Mouse (Mus musculus) CH12F3 (cell line): ENCODE data around the gene Rnf150.

Experiments used
- in situ Hi-C: fragments of 300-500 bp; cut with MboI; formaldehyde crosslinking; loops from 2 replicates; pipeline ENCODE4 v1.14.3; 2020; ENCODE audit warnings: low sequenced_read_pairs

Rnf150 gene

DNA sequence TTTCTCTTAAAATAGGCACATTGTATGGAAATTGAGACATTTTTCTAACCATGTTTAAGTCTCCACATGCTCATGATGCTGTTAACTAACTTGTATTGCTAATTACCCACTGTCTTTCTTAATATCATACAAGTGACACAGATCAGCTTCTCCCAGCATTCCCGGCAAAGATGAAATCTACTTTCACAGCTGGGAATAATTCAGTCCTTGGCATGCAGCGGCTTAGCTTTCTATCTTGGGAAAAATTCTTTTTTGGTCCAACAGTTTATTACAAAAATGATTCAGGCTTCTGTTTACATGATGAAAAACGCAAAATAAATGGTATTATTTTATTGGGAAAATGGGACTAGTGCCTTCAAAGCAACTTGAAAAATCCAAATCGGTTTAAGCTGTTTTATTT lies 73.7 kb downstream of the Rnf150 start:
- in situ Hi-C loops = no loop called here

DNA sequence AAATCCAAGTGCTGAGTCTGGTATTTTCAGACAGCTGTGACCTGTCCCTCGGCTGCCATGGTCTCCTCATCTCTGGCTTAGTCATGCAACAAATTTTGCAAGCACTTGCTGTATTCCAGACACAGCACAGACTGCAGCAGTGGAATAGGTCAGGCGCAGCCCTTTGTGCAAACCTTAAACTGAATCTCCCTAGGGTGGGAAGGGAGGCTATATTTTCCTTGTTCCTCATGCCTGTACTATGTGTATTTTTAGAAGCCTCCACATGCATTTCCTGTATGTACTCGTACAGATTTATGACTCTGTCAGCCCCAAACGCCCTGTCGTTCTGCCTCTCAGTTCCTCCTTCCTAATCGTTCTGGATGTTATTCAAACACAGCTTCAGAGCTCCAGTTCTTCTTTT lies 76.8 kb downstream of the Rnf150 start:
- in situ Hi-C loops = no loop called here

DNA sequence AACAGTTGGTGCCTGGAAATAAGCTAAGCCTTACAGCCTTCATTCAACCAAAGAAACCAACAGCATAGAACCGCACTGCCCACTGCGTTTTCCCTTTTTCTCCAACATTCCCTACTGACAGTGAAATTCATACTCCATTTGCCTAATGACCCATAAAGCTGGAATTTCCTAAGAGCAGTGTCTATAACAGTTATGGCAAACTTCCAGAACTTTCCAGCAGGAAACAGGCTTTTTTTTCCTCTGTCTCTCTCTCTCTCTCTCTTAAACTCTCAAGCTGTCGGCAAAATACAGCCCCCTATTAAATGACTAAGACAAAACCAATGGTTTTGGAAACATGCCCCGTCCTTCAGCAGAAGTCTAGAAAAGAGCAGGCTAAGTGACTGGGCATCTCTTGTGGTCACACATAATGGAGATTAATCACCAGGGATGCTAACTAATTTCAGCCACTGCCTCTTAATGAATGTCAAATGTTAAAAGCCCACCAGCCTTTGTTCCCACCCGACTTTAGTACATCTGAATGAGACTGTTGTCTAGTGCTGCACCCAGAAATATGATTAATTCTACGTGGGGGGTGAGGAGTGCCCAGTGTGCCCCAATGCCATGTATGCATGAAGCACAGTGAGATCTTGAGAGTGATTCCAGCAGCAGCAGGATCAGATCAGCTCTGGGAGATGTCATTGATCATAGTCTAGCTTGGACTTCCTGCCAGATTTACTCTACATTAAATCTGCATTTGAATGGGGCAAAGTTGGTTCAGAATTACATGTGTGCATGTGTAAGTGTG lies 80.3 kb downstream of the Rnf150 start:
- in situ Hi-C loops = no loop called here

DNA sequence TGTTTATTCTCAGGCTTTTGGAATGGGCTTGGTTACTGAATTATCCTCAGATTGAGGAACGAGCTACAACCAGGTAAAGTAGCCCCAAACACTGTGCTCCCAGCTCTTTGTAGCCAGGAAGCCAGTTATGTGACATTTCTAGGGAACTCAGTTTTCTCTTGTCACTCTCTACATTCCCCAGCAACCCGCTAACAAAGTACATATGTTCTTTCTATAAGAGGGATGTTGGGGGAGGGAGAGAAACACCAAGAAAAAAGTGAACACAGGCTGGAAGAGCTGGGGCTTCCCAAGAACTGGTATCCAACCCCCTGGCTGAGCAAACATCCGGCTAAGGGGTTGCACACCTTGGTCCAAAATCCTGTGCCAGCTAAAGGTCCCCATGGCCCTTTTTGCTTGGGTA lies 82.7 kb downstream of the Rnf150 start:
- in situ Hi-C loops = no loop called here

DNA sequence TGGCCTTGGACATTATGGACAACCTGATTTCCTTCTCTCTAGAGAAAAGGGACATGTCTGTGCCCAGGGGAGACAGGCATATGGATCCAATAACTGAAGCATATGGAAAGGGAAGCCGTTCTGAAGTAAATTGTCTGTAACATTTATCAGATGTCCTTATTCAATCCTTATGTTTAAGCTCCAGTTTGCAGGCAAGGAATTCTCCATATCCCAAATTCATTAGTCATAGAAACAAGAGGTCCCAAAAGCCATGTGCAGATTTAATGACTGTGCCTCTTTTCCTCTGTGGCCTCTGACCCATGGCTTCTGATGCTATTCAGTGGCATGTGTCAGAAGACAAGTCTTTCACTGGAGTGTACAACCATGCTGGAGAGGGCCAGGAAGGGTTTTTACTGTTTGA lies 83.5 kb downstream of the Rnf150 start:
- in situ Hi-C loops = no loop called here

DNA sequence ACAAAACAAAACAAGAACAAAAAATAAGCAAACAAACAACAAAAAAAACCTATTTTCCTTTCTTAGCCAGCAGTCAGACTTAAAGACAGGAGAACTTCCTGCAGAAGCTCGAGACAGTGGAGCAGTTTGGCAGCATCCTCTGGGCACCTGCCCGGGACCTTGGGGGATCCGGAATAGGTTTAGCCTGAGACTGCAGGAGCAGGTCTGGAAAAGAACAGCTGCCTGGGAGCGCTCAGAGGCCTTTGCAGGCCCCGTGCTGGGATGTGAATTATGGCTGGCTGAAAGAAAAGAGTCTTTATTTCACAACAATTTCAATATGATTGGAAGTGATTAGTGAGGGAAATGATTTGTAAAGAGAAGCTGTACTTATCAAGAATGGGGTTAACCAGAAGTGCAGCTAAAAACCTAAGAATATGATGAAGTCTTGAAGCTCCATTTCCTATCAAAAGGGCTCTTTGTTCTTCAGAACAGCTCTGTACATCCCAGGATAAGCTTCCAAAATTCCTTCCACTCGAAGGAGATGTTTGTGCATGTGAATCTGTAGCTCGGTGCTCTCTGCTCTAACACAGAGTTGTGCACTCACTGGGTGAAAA lies 92.1 kb downstream of the Rnf150 start:
- in situ Hi-C loops = no loop called here

DNA sequence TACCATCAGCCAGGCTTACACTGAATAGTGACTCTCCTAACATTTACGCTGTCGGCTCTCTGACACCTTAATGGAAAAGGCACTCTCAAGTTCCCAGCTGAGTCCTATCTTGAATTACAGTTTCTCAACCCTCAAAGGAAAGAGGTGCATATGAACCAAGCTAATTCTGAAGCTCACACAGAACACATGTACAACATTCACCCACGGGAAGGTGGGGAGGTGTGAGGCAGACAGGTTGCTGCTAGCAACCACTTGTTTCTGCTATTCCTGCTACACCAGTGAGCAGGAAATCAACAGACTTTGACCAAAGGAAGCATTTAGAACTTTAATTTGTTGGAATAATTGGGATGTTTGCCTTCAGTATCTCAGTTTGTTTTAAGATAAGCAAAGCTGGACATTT lies 96.3 kb downstream of the Rnf150 start:
- in situ Hi-C loops = no loop called here

DNA sequence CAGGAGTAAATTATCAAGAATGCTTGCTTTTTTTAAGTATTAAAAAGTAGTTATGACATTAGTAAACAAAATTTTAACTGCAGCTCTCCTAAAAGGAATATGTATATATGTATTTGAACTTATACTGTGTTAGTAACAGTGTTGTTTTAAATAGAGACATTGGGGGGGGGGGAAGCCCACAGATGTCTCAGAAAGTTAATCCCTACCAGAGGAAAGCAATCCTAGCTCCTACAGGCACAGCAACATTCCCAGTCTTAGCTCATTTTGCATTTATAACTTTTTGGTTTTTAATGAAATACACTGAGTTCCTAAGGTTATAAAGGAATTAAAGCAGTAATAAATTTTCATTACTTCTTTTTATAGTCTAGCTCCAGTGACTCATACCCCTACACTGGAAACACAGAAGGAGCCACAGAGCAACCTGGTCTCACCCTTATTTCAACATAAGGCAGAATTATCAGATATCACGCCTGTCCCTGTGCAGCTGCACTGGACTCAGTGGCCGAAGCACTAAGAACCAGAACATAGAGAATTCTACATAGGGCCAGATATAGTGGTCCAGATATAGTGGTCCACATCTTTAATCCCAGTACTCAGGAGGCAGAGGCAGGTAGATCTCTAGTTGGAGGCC lies 96.9 kb downstream of the Rnf150 start:
- in situ Hi-C loops = no loop called here

DNA sequence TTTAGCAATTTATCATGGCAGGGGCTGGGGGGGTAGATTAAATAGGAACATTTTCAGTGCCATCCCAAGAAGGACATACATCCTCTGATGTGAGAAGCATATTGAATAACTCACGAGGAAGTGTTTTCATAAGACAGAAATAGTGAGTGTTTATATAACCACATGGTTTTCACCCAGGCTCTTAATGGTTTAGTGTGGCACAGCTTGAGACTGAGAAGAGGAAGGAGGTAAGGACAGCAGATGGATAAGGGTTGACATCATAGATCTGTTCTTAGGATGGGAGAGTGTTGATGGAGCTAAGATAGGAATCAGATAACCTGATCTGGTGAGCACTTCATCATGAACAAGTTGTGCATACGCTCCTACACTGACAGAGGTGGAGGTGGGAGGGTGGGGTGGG lies 101.4 kb downstream of the Rnf150 start:
- in situ Hi-C loops = no loop called here

DNA sequence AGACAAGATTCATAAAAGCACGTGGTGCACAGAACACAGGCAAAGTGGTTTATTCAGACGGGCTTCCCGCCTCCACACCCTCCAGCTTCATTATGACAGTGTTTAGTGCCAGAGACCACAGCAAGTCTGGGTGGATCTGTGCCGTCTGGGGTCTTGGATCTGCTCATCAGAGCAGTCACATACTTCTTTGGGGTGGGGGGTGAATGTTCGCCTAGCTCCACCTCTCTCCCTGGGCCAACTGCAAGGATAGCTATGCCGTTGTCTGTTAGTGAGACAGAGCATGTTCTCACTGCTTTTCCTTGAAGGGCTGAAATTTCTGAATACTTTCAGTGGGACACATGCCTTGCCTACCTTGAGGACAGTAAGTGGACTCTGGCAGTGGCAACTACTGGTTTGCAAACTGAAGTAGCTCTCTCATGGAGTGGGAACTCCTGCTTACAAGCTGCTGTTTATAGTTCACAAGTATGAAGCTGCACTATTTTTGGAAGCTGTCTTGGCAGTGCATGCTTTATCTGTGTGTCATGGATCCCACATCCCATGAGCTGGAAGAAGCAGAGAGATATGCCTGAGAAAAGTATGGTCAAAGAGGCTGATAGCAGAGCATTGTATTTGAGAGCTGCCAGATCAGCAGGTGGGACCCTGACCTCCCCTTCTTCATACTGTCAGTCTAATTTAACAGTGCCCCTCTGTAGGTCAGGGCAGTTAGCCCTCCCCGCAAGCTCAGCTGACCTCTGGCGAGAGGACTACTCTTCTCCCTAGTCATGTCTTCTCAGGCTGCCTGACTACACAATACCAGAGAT lies 104.9 kb downstream of the Rnf150 start:
- in situ Hi-C loops = no loop called here

DNA sequence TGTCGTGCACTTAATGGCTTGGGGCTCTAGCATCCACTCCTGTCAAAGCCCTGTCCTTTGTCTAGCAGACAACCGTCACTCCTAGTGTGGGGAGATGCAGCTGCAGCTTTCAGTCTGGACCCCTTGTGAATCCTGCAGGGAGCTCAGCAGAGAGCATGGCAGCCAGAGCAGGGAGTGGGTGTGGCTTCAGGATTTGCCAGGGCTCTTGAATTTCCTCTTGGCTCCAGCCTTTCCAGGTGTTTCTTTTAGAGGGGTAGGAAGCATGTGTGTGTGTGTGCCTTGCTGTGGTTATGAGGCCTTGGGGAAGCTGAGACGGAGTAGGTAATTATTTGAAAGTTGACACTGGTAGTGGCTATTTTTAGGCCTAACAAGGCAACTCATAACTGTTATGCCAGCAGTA lies 106.8 kb downstream of the Rnf150 start:
- in situ Hi-C loops = no loop called here

DNA sequence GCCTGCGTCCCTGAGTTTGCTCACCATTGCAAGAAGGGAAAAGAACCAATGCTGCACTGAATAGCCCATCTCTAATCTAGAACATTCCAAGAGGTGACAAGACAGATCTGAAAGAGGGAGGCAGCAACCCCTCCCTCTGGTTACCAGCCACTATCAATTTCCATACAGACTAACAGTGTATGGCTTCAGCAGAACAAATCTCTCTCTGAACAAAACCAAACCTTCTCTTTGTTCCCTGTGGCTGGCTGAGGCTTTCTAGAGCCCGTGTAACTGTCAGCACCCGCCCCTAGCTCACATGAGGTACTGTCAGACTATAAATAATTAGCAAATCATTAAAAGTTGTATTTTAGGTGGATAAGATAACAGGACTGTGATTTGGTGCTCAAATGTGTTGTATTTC lies 109.7 kb downstream of the Rnf150 start:
- in situ Hi-C loops = no loop called here

DNA sequence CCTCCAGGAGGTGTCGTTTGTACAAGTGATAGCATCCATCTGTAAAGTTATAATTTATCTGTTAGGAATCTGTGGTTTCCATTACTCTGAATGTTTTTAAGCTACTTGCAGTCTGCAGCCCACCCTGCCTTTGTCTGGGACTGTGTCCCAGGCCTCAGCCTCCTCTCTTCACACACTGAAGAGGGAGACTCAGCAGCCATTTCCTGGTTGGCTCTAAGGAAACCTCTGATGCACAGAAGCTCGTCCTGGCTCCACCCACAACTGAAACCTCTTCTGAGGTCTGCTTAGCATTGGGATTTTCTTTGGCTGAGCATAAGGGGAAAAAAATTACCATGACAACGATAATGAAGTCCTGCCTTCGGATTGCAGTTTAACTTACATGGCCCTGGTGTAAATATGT lies 110.2 kb downstream of the Rnf150 start:
- in situ Hi-C loops = no loop called here

DNA sequence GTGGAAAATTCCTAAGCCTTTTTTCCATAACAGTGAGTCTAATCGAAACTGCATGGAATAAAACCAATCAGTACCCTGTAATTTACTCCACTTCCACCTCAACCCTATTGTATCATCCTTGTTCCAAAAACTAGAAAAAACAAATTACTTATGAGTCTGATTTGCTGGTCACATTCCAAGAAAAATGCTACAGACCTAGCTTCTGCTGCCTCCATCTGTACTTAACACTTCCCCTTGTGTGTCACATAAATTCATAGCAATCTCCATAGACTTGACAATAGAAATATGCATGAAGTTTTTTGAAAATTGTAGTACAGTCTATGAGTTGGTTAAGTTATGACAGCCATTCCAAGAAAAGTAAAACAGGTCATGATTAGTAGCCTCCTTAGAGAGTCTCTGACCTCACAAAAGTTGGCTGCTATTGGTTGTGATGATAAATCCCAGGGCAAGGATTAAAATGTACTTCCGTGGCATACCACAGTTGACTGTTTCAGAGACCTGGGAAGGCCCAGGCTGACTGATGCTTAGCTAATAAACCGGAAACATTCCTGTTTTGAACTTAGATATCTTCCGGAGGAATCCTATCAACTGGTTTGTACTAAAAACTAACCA lies 118.2 kb downstream of the Rnf150 start:
- in situ Hi-C loops = no loop called here

DNA sequence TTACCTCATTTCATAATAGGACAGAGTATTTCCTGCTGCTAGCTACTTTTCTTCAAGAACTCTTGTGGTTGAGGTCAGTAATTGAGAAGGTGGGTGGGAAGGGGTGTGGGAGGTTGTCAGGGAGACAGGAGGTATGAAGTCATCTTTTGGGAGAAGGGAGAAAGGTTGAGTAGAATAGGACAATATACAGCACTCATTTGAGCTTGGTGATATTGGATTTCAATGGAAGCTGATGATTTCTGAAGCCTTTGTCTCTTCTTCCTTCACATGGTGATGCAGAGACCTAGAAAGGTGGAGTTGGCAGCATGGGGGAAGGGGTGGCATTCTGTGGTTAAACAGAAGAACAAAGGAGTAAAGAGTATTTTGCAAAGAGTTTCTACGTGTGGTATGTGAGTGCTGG lies 119.7 kb downstream of the Rnf150 start:
- in situ Hi-C loops = no loop called here

DNA sequence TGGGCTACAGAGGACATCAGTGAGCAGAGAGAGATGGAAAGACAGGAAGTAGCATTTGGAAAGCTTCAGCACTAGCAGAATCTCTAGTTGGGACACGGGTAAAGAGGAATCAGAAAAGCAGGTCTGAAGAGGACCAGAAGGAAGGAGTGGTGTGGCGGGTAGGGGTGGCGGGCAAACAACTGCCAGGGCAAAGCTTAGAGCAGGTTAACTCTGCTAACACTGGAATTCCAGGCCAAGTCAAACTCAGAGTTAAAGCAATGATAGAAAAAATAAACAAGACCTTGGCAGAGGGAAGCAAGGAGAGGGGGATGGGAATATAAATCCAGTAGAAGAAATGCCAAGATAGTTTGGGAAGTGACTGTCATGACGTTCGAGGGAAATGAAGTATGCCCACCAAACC lies 120.1 kb downstream of the Rnf150 start:
- in situ Hi-C loops = no loop called here

DNA sequence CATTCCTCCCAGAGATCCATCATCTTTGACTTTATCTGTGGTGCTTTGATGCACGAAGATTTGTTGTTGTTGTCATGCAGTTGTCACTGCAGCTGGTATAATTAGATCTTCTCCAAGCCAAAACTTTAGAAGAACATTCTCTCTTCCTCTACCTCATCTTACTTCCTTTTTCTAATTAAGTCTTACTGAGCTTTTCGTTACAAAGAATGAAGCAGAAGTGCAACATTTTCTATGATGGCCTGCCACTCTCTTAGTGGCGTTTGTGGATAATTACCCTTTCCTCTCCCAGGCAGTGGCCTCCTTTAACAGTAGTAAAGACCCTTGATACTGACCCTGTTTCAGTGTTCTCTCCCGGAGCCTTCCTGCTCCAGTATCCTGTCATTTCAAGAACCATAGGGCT lies 128.9 kb downstream of the Rnf150 start:
- in situ Hi-C loops = no loop called here

DNA sequence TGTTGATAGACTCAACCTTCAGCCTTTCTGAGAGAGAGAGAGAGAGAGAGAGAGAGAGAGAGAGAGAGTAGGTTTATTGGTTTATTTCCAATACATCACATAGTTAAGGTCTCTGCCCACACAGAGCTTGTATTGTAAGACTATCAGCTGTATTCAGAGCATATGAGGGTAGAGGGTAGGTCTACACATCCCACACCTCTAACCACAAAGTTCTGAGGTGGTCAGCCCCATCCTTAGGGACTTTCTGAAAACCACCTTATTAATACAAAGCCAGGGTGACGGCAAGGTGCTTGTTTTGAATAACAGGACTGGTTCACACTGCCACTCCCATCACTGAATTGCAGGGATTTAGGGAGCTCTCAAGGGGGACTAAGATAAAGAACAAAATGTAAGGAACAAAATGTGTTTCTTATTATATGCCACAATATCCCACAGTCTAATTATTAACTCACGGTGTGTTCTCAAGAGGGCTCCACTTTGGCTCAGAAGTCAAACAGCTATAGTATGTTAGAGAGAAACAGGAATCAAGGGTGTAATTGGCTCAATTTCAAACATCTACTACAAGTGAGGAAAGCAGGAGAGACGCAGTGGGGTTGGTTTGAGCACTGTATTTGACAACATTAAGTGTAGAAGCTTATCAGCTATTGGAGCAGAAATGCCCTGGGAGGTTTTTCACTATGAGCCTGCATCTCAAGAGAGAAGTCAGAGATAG lies 132.7 kb downstream of the Rnf150 start:
- in situ Hi-C loops = no loop called here

DNA sequence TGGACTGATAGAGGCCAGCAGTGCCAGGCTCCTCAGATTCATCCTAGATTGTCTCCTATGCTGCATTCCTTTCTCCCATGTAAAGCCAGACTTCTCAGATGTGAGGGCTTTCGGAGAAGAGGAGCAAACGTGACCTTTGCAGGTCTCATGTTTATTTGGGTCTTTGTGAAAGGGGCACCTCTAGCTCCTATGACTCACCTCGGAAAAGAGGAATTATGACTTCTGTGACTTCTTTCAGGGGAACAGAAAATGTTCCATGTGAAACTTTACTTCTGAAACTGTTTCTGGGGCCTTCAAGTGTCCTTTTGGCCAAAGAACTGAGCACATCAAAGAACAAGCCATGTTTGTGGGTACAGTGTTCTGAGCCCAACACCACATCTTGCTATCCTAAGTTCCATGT lies 133.7 kb downstream of the Rnf150 start:
- in situ Hi-C loops = no loop called here

DNA sequence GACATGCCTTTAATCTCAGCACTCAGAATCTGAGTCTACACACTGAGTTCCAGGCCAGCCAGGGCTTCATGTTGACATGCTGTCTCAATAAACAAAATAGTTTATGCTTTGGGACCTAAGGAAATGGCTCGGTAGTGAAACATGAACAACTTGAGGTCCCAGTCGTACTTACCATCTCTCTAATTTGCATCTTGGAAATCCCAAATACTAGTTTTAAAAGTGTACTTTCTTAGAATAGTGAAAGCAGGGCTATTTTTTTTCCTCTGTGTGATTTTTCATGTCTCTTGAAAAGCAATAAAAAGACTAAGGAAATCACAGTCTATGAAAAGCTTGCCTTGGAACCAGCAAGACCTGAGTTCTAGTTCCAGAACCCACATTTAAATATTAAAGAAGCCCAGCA lies 135.6 kb downstream of the Rnf150 start:
- in situ Hi-C loops = no loop called here

DNA sequence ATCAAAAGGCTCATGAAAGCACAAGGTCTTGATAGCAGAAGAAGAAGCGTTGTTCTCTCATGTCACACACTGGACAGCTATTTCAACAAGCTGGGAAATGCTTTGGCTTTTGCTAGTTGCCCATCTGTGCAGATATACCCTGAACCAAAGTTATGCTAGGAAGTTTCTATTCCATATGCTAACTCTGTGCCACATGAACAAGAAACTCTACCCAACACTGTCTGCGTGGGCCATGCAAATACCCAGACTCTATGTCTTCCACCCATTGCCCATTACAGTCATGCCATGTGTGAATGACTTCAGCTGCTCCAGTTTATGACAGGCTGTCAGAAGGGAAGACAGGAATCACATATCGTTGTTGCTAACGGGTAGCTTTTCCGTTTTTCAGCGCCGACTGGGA lies 140.0 kb downstream of the Rnf150 start:
- in situ Hi-C loops = no loop called here
